Mouse (Mus musculus) ovary, postnatal 10 days (tissue): ENCODE measurements around the gene Zfp763.
"Not testable (repeated sequence)": the region's sequence is repeated elsewhere in the genome, so short reads cannot be mapped to it uniquely, and the experiment has no call there.

Source experiments
- DNase-seq: peaks from one replicate; pipeline ENCODE4 v3.0.0; 2022; ENCODE audit warnings: low spot score

Zfp763 gene

GRCm38 (mm10) chr17:33032900-33033891, at the start of gene Zfp763:
Zfp763 (minus strand) TSS chr17:33033402.
- DNase-seq = peak; percentile 59

GRCm38 (mm10) chr17:33067958-33068357, 34.8 kb upstream of the Zfp763 start, which contains the start of gene 4921501E09Rik:
4921501E09Rik (minus strand) TSS chr17:33068058.
- DNase-seq = no peak

- DNase-seq = no peak
Observed at GRCm38 (mm10) chr17:33063001-33063400, 29.8 kb upstream of the Zfp763 start.

GRCm38 (mm10) chr17:33058791-33059190, 25.6 kb upstream of the Zfp763 start:
- DNase-seq = no peak

- DNase-seq = no peak
Observed at GRCm38 (mm10) chr17:33032376-33032775, 826 bp downstream of the Zfp763 start.

GRCm38 (mm10) chr17:33020434-33020833, 12.8 kb downstream of the Zfp763 start:
- DNase-seq = not testable (repeated sequence)

GRCm38 (mm10) chr17:33008337-33008736, 24.9 kb downstream of the Zfp763 start:
- DNase-seq = no peak

GRCm38 (mm10) chr17:32998492-32998891, 34.7 kb downstream of the Zfp763 start:
- no peak for DNase-seq

- peak; percentile 56 for DNase-seq
Observed at GRCm38 (mm10) chr17:32992699-32993474, 40.3 kb downstream of the Zfp763 start, which contains the start of gene Zfp952. Zfp952 (plus strand) TSS chr17:32993129.

- DNase-seq = no peak
Observed at GRCm38 (mm10) chr17:32991965-32992698, 41.1 kb downstream of the Zfp763 start.

GRCm38 (mm10) chr17:32986301-32986700, 46.9 kb downstream of the Zfp763 start:
- no peak for DNase-seq

- DNase-seq = no peak
Observed at GRCm38 (mm10) chr17:32981361-32981760, 51.8 kb downstream of the Zfp763 start.
